Mouse (Mus musculus) E14TG2a.4 (cell line): ENCODE measurements at regions not wholly inside any gene's neighbourhood (a gene's known extent, or its start where the extent isn't known, plus 50 kb on each side); places are given as distances from the start of the nearest gene placed in this dataset.
A peak's percentile ranks its signal among the peaks of the same experiment; 100 is the strongest.

Experiments used
- CTCF ChIP-seq: conservative IDR thresholded peaks from 2 replicates; pipeline ENCODE4 v1.5.1; 2014; ENCODE audit warnings: low read length
- NANOG ChIP-seq: IDR thresholded peaks from 2 replicates; pipeline ENCODE4 v1.6.1; 2014; ENCODE audit warnings: borderline replicate concordance, low read length, mixed read lengths

DNA sequence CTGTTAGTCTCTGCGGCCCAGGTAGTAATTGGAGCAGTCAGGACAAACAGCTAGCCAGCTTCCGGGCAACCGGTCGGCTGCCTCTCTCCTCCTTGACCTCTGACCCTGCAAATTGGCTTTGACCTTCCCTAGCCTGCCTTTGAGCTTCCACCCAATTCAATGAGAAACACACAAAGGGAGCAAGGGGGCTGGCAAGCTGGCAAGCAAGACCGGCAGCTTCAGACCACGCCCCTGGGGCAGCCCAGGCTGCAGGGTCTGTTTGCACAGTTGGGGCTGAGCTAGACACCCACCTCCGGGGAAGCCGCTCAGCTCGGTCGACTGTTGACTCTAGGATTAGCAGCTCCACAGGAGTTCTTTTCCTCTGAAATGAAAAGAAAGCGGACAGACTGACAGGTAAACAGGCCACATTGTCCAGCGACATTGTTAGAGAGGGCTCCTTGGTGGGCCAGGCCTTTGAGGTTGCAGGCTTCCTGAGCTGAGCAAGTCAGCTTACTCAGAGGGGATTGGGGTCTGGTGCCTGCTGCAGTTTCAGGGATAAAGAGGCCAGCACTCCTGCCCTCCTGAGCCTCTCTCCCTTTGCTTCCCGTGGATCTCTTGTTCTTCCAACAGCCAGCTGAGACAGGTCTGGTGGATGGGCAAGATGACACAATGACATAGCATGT, 116.6 kb downstream of the Inhbb start:
- no peak for TF ChIP-seq CTCF
- peak; percentile 89 for TF ChIP-seq NANOG
